Mouse (Mus musculus): ENCODE data around the gene Hypk.

GRCm38 (mm10) chr2:121453917-121454316 is 827 bp downstream of the Hypk start:
- no peak for TF ChIP-seq CTCF (IDR thresholded peaks at IDR 0.05; ENCODE audit: control insufficient read depth, insufficient read depth, insufficient read length)
- no peak for TF ChIP-seq MYOD1 (IDR thresholded peaks at IDR 0.05; ENCODE audit: control insufficient read depth, insufficient read length, low read depth)
- no peak for TF ChIP-seq USF1 (IDR thresholded peaks at IDR 0.05; ENCODE audit: low read depth)
- no peak for TF ChIP-seq MAX (IDR thresholded peaks at IDR 0.05)

Data from C2C12 (cell line).